Mouse (Mus musculus): ENCODE data around the gene Fam198b. TPM values are rescaled to one million over a fixed set of nuclear protein-coding genes. Genes with fewer than 3 reads are reported as not detected.

Fam198b gene
- polyA plus RNA-seq, 1 experiment, result not detected

DNA sequence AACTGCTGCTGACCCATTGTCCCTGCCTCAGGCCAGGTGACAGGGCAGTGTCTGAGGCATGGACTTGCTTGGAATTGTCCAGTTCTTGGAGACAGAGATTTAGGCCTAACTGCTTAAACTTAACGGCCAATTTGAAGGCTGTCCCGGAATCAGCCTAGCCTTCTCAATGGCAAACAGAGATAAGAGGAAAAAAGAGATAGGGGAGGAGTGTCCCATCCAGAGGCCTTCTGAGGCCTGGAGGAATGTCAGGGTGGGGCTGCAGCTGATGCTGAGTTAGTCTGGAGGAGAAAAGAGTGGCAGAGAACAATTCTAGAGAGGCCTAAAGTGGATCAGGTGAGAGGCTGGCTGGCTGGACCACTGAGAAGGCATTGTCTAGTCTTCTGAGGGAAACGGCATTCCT is 32.2 kb upstream of the Fam198b start:
- H3K27ac ChIP-seq (ENCODE audit: insufficient read depth, low read depth, low read length), result no peak overlapping the region
- no peaks in the 10 kb centered on the region for H3K4me1 ChIP-seq (ENCODE audit: control insufficient read depth, insufficient read depth, low read length)
- no peak overlapping the region for H3K4me3 ChIP-seq (ENCODE audit: insufficient read depth, low read depth, low read length)
- TF ChIP-seq CTCF (IDR thresholded peaks at IDR 0.05; ENCODE audit: insufficient read depth, low read depth, low read length) (no peak), POLR2A (IDR thresholded peaks at IDR 0.05; ENCODE audit: insufficient read depth, low read depth, low read length) (no peak)
- WGBS, result 89% methylated on average over 3 of the region's 3 CpGs

DNA sequence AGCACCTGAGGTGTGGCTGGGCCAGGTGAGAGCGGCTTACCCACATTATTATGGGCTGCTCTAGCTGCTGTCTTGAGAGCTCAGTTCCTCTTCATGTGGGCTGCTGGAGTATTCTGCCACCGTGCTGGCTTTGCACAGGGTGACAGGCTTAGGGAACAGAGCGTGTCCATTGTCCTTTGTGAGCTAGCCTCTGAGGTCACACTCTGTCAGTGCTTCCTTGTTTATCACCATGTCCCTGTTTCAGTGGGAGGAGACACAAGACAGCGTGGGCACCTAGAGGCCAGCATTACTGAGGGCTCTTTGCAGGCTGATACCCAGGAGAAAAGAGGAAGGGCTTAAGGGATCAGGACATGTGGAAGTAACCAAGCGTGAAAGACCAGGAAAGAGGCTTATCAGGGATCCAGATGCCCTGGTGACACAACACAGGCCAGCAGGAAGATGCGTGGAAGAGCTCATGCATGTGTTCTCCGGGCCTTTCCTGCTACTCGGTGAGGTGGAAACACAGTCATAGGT is 31.6 kb upstream of the Fam198b start, which contains the start of gene Tmem144:
TSS of gene Tmem144 (minus strand) at position 120 of the 513 bp plus-strand sequence.
- Histone ChIP-seq H3K27ac (ENCODE audit: insufficient read depth, low read depth, low read length) (no peak within 1 kb of the TSS), H3K4me3 (ENCODE audit: insufficient read depth, low read depth, low read length) (no peak within 1 kb of the TSS), H3K4me1 (ENCODE audit: control insufficient read depth, insufficient read depth, low read length) (no peaks in the 10 kb centered on the region)
- no peak for TF ChIP-seq CTCF (IDR thresholded peaks at IDR 0.05; ENCODE audit: insufficient read depth, low read depth, low read length)
- TF ChIP-seq POLR2A (IDR thresholded peaks at IDR 0.05; ENCODE audit: insufficient read depth, low read depth, low read length), result no peak
- WGBS, result 63% methylated on average over 8 of the region's 8 CpGs

DNA sequence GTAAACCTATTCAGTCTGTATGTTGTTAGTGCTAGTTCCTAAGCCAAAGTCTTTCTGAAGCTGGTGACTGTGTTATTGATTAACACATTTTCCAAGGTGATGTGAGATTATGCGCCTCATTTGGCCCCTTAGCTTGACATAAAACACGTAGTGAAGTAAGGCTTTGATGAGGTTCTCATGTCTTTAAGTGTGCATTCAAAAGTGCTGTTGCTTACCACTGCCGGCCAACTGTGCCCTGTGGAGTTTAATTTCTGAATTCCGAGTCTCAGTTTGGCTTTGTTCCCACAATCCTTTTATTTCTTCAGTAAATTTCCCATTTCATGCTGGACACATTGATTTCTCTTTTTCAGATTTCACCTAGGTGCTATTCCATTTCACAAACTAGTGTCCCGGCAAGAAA is 26.6 kb upstream of the Fam198b start:
- Histone ChIP-seq H3K4me1 (ENCODE audit: control insufficient read depth, insufficient read depth, low read length) (no peaks in the 10 kb centered on the region), H3K27ac (ENCODE audit: insufficient read depth, low read depth, low read length) (no peak overlapping the region), H3K4me3 (ENCODE audit: insufficient read depth, low read depth, low read length) (no peak overlapping the region)
- no peak for TF ChIP-seq POLR2A (IDR thresholded peaks at IDR 0.05; ENCODE audit: insufficient read depth, low read depth, low read length)
- no peak for TF ChIP-seq CTCF (IDR thresholded peaks at IDR 0.05; ENCODE audit: insufficient read depth, low read depth, low read length)
- 63% methylated on average over 5 of the region's 5 CpGs for WGBS

DNA sequence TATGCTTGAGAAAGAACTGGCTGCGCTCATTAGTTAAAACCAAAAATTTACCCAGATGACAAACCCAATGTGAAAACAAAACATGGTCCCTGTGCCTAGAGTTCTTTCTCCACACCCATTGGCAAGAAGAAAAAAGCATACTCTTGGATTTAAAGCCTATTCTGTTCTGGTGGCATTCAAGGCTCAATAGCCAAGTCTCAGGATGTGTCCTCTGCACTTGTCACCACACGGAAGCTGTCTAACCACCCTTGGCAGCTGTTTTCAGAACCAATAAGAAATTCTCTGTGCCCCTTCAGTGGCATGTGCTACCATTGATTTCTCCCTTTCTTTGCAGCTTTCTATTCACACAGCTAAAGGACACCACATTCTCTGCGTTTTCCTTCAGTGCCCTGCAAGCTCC is 26.1 kb upstream of the Fam198b start:
- WGBS, result 67% methylated on average over 3 of the region's 3 CpGs
- no peak overlapping the region for H3K27ac ChIP-seq (ENCODE audit: insufficient read depth, low read depth, low read length)
- no peaks in the 10 kb centered on the region for H3K4me1 ChIP-seq (ENCODE audit: control insufficient read depth, insufficient read depth, low read length)
- TF ChIP-seq CTCF (IDR thresholded peaks at IDR 0.05; ENCODE audit: insufficient read depth, low read depth, low read length) (no peak), POLR2A (IDR thresholded peaks at IDR 0.05; ENCODE audit: insufficient read depth, low read depth, low read length) (no peak)
- H3K4me3 ChIP-seq (ENCODE audit: insufficient read depth, low read depth, low read length), result no peak overlapping the region

DNA sequence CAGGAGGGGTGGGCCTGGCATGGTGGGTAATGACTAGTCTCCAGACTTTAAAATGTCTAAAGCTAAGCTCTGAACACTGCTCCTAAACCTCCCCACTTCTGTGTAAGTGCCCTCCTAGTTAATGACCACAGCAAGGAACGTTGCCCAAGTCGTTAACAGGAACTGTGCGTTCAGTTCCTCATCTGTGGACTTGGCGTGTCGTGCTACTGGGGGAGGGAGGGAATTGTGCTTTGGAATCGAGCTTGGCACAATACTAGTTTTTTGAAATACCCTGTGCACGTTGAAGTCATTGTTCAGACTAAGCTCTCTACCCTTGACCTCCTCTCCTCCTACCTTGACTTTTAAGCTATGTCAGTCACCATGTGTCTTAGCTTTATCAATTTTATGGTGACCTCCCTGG is 19.5 kb upstream of the Fam198b start:
- no peak overlapping the region for H3K27ac ChIP-seq (ENCODE audit: insufficient read depth, low read depth, low read length)
- 47% methylated on average over 7 of the region's 7 CpGs for WGBS

DNA sequence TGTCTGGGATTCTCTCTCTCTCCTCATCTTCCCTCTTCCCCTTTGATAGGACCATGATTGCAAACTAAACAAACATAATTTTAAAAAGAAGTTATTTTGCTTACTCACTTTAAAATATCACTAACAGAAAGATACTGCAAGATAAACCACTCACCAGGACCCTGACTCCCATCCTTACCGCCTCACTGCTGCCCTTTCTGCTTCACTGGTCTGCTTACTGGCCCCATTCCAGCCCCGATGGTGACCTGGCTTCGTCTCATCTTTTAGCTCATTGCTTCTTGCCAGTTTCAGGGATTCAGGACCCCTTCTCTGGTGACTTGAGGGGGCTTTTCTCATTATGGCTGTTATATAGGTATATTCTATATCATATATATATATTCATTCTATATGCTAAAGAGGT is 18.2 kb upstream of the Fam198b start:
- no peak overlapping the region for H3K4me3 ChIP-seq (ENCODE audit: insufficient read depth, low read depth, low read length)
- TF ChIP-seq CTCF (IDR thresholded peaks at IDR 0.05; ENCODE audit: insufficient read depth, low read depth, low read length) (no peak), POLR2A (IDR thresholded peaks at IDR 0.05; ENCODE audit: insufficient read depth, low read depth, low read length) (no peak)
- peaks cover 6% of the 10 kb centered on the region for H3K4me1 ChIP-seq (ENCODE audit: control insufficient read depth, insufficient read depth, low read length)
- no peak overlapping the region for H3K27ac ChIP-seq (ENCODE audit: insufficient read depth, low read depth, low read length)
- WGBS, result 73% methylated on average over 3 of the region's 3 CpGs

More for the DNA sequence above, 19.5 kb upstream of the Fam198b start:
- H3K4me3 ChIP-seq (ENCODE audit: insufficient read depth, low read depth, low read length), result no peak overlapping the region
- TF ChIP-seq CTCF (IDR thresholded peaks at IDR 0.05; ENCODE audit: insufficient read depth, low read depth, low read length) (no peak), POLR2A (IDR thresholded peaks at IDR 0.05; ENCODE audit: insufficient read depth, low read depth, low read length) (no peak)
- peaks cover 6% of the 10 kb centered on the region for H3K4me1 ChIP-seq (ENCODE audit: control insufficient read depth, insufficient read depth, low read length)

DNA sequence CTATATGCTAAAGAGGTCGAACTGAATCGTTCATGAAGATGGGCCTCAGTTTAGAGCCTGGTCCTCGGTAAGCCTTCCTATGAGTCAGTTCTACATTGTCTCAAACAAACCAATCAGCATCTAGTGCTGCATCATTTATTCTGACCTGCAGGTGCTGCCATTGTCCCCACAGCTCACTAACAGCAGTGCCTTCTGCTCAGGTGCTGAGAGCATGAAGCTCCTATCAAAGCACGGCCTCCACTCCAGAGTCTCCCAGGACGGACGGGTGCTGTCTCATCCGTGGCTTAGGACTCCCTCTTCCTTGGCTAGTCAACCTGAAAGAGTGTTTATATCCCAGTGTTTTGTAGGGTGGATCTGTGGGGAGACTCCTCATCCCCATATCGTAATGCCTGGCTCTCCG is 17.8 kb upstream of the Fam198b start:
- Histone ChIP-seq H3K4me3 (ENCODE audit: insufficient read depth, low read depth, low read length) (no peak overlapping the region), H3K4me1 (ENCODE audit: control insufficient read depth, insufficient read depth, low read length) (peaks cover 6% of the 10 kb centered on the region), H3K27ac (ENCODE audit: insufficient read depth, low read depth, low read length) (peak overlapping the region; percentile 92)
- 71% methylated on average over 9 of the region's 9 CpGs for WGBS
- no peak for TF ChIP-seq POLR2A (IDR thresholded peaks at IDR 0.05; ENCODE audit: insufficient read depth, low read depth, low read length)

DNA sequence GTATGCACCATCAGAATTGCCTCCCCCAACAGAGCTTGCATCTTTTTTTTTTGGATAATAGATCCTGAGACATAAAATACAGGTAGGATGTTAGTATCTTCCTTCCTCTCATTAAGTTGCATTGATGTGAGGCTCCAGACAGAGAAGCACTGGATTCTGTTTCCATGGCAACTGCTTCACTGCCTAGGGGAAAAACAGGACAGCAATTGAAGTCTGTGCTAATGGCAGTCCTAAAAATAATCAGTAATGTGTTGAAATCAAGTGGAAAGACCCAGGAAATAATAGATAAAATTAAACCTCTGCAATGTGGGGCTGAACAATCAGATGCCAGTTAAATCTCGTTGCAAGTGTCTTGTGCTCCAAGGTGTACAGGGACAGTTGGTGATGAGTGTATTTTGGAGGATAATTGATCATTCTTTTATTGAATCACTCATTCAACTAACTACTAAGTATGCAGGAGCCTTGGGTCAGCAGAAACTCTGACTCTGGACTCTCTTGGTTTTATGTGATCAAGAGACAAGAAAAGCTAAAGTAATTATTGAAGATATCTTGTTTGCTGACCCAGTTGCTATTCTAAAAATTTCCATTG is 17.1 kb upstream of the Fam198b start:
- Histone ChIP-seq H3K4me1 (ENCODE audit: control insufficient read depth, insufficient read depth, low read length) (peaks cover 6% of the 10 kb centered on the region), H3K27ac (ENCODE audit: insufficient read depth, low read depth, low read length) (peak overlapping the region; percentile 92), H3K4me3 (ENCODE audit: insufficient read depth, low read depth, low read length) (no peak overlapping the region)
- TF ChIP-seq CTCF (IDR thresholded peaks at IDR 0.05; ENCODE audit: insufficient read depth, low read depth, low read length) (no peak), POLR2A (IDR thresholded peaks at IDR 0.05; ENCODE audit: insufficient read depth, low read depth, low read length) (no peak)
- WGBS, result 6% methylated on average over 1 of the region's 1 CpGs

DNA sequence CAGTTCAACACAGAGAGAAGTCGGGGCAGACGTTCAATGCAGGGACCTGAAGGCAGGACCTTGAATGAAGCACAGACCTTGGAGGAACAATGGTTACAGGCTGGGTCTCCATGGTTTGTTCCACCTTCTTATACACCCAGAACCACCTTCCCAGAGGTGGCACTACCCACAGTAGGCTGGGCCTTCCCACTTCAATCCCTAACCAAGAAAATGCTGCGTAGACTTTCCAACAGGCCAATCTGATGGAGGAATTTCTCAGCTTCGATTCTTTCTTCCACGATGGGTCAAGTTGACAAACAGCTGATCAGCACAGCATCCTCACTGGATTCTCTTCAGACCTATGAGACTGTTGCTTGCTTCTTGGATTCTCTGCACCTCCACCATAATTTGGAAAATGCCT is 8.9 kb upstream of the Fam198b start:
- H3K4me1 ChIP-seq (ENCODE audit: control insufficient read depth, insufficient read depth, low read length), result 0 out of 2 replicates have a peak, but pooled peaks cover 2% of the 10 kb centered on the region
- TF ChIP-seq POLR2A (IDR thresholded peaks at IDR 0.05; ENCODE audit: insufficient read depth, low read depth, low read length) (no peak), CTCF (IDR thresholded peaks at IDR 0.05; ENCODE audit: insufficient read depth, low read depth, low read length) (no peak)
- H3K27ac ChIP-seq (ENCODE audit: insufficient read depth, low read depth, low read length), result no peak overlapping the region
- WGBS, result 94% methylated on average over 5 of the region's 5 CpGs
- no peak overlapping the region for H3K4me3 ChIP-seq (ENCODE audit: insufficient read depth, low read depth, low read length)

Measured in olfactory bulb, adult 2 months (tissue).